In the genomic region with DNA sequence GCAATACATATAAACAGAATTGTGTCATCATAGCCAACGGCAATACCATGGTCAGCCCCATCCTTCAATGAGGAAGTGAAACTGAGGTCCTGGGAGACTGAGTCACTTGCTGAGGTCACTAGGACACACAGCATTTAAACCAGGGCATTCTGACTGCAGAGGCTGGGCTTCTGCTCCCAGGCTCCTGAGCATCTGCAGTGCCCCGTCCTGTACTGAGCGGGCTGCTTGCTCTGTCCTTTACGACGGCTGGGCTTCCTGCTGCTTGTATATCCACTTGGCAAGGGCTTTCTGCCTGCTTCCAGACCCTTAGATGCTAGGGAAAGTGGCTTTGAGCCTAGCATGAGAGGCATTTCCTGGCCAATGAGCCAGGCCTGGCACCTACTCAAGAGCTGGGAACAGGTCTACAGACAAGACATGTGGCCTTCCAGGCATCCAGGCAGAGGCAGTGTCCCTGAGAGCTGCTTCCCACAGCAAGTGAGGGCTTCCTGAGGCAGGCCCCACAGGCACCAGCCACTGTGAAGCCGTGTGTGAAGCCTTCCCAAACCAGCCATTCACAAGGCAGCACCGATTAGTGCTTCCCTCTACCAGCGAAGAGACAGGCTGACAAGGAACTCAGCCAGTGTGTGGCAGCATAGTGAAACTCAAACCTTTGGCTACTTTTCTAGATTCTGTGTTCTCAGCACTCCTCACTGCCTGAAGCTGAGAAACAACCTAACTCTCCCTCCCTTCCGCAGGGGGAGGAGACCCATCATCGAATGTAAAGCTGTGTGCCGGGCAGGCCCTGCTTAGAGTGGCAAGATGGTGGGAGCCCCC, we compare ENCODE assay signal across 8 mouse cellular contexts. TPM values are rescaled to one million over a fixed set of nuclear protein-coding genes. Genes with fewer than 3 reads are reported as not detected.
DNase-seq lines count a peak whose midpoint lies in the region; ATAC-seq and TF ChIP-seq lines count a peak whose summit lies in the region.

No protein-coding gene starts in this region.

- 0 out of 2 replicates have a peak, but pooled peaks have one; percentile 30 for ATAC-seq in liver, embryonic 13.5 days (ENCODE audit: low read depth)

- H3K9me3 ChIP-seq in embryonic facial prominence, embryonic 10.5 days: no peaks in the 10 kb centered on the region
- no peaks in the 10 kb centered on the region for H3K9me3 ChIP-seq in heart, embryonic 10.5 days
- no peaks in the 10 kb centered on the region for H3K9me3 ChIP-seq in liver, embryonic 13.5 days (replicated peaks)

- peaks cover 24% of the 10 kb centered on the region for H3K36me3 ChIP-seq in embryonic facial prominence, embryonic 10.5 days (replicated peaks)
- H3K36me3 ChIP-seq in heart, embryonic 10.5 days: peaks cover 12% of the 10 kb centered on the region
- peaks cover 3% of the 10 kb centered on the region; the same call in 1 of the 2 replicates for H3K36me3 ChIP-seq in liver, embryonic 13.5 days
- peaks cover 4% of the 10 kb centered on the region for H3K36me3 ChIP-seq in myocyte (ENCODE audit: control insufficient read depth, insufficient read depth)
- peaks cover 11% of the 10 kb centered on the region for H3K36me3 ChIP-seq in thymus, adult 2 months (ENCODE audit: control insufficient read depth, insufficient read depth, low read length)

- TF ChIP-seq CTCF in thymus, adult 2 months (IDR thresholded peaks at IDR 0.05; ENCODE audit: borderline replicate concordance, control insufficient read depth, extremely low read depth, insufficient read depth, low read length, poor library complexity): no peak

- 53% methylated on average over 11 of the region's 11 CpGs for WGBS in embryonic facial prominence, embryonic 10.5 days
- 54% methylated on average over 11 of the region's 11 CpGs for WGBS in heart, embryonic 10.5 days
- 46% methylated on average over 11 of the region's 11 CpGs for WGBS in liver, embryonic 13.5 days (ENCODE audit: insufficient replicate concordance)
- 65% methylated on average over 11 of the region's 11 CpGs for WGBS in thymus, adult 2 months

- no peak for TF ChIP-seq POLR2A in myocyte (IDR thresholded peaks at IDR 0.05; ENCODE audit: insufficient read length, low read depth)
- no peak for TF ChIP-seq POLR2A in thymus, adult 2 months (IDR thresholded peaks at IDR 0.05; ENCODE audit: control insufficient read depth, extremely low read depth, insufficient read depth, low read length, poor library complexity)

- no peak overlapping the region for H3K4me3 ChIP-seq in embryonic facial prominence, embryonic 10.5 days
- no peak overlapping the region for H3K4me3 ChIP-seq in heart, embryonic 10.5 days
- H3K4me3 ChIP-seq in liver, embryonic 13.5 days (replicated peaks): no peak overlapping the region
- H3K4me3 ChIP-seq in myocyte: no peak overlapping the region
- no peak overlapping the region for H3K4me3 ChIP-seq in thymus, adult 2 months (ENCODE audit: control insufficient read depth, insufficient read depth, low read length)

- H3ac ChIP-seq in myocyte (ENCODE audit: control insufficient read depth, insufficient read length): no peak overlapping the region

- H3K79me2 ChIP-seq in myocyte (ENCODE audit: control insufficient read depth, insufficient read depth): no peaks in the 10 kb centered on the region

- no peaks in the 10 kb centered on the region for H3K27me3 ChIP-seq in embryonic facial prominence, embryonic 10.5 days (replicated peaks; ENCODE audit: low read depth, poor library complexity, severe bottlenecking)
- no peaks in the 10 kb centered on the region for H3K27me3 ChIP-seq in heart, embryonic 10.5 days (ENCODE audit: insufficient read depth, poor library complexity, severe bottlenecking)
- H3K27me3 ChIP-seq in liver, embryonic 13.5 days: no peaks in the 10 kb centered on the region
- no peaks in the 10 kb centered on the region for H3K27me3 ChIP-seq in myocyte (ENCODE audit: control insufficient read depth, insufficient read depth, insufficient read length)
- H3K27me3 ChIP-seq in thymus, adult 2 months (ENCODE audit: control insufficient read depth, insufficient read depth, low read length): no peaks in the 10 kb centered on the region

- DNase-seq in right cerebral cortex, adult 18-20 months: peak; percentile 41
- no peak for DNase-seq in right cerebral cortex, postnatal 36 days (ENCODE audit: low spot score in 2 of 2)
- DNase-seq in embryonic facial prominence, embryonic 10.5 days (ENCODE audit: low spot score): peak; percentile 30
- DNase-seq in heart, embryonic 10.5 days (ENCODE audit: low spot score): no peak
- peak; percentile 63 for DNase-seq in kidney, adult 9 months
- DNase-seq in liver, embryonic 13.5 days: no peak
- DNase-seq in thymus, adult 2 months: no peak

- peaks cover 42% of the 10 kb centered on the region for H3K4me1 ChIP-seq in embryonic facial prominence, embryonic 10.5 days
- H3K4me1 ChIP-seq in heart, embryonic 10.5 days: peaks cover 25% of the 10 kb centered on the region
- H3K4me1 ChIP-seq in liver, embryonic 13.5 days (replicated peaks): peaks cover 19% of the 10 kb centered on the region
- no peaks in the 10 kb centered on the region for H3K4me1 ChIP-seq in thymus, adult 2 months (replicated peaks; ENCODE audit: control insufficient read depth, insufficient read depth, low read length)

- no peak overlapping the region for H3K4me2 ChIP-seq in liver, embryonic 13.5 days
- H3K4me2 ChIP-seq in myocyte (ENCODE audit: low read depth): peak overlapping the region; percentile 18

- H3K27ac ChIP-seq in embryonic facial prominence, embryonic 10.5 days (replicated peaks): peak overlapping the region; percentile 78
- H3K27ac ChIP-seq in heart, embryonic 10.5 days: peak overlapping the region; percentile 65
- peak overlapping the region; percentile 44; the same call in 1 of the 2 replicates for H3K27ac ChIP-seq in liver, embryonic 13.5 days
- no peak overlapping the region for H3K27ac ChIP-seq in thymus, adult 2 months (ENCODE audit: control insufficient read depth, insufficient read depth, low read length)

- 0 out of 2 replicates have a peak overlapping the region, but pooled peaks have one; percentile 6 for H3K9ac ChIP-seq in liver, embryonic 13.5 days

TF ChIP-seq in myocyte, 11 proteins besides CTCF, POLR2A, EP300 and RAD21:
- no peak for TF ChIP-seq MYOG (IDR thresholded peaks at IDR 0.05; ENCODE audit: control insufficient read depth in 1 of 3, insufficient read depth in 1 of 3, insufficient read length in 2 of 3, low read depth in 2 of 3)
- no peak for TF ChIP-seq USF1 (IDR thresholded peaks at IDR 0.05; ENCODE audit: low read depth)
- peak; percentile 5 for TF ChIP-seq POLR2AphosphoS2 (IDR thresholded peaks at IDR 0.05; ENCODE audit: insufficient read length, low read depth)

RNA-seq across cellular contexts. Expression of a gene that starts 32.5 kb away (rescaled TPM):
- 31.6 and 37.3 TPM in 2 replicates for polyA plus RNA-seq in embryonic facial prominence, embryonic 10.5 days (2016; fragmentation: Nextera tagmentation; extraction: Ambion mirVana)
- 32.4 and 37.3 TPM in 2 replicates for polyA plus RNA-seq in heart, embryonic 10.5 days (2016; fragmentation: Nextera tagmentation; extraction: Ambion mirVana)
- 16.0 and 16.3 TPM in 2 replicates for polyA plus RNA-seq in liver, embryonic 13.5 days (2015; fragmentation: Nextera tagmentation; extraction: Ambion mirVana)
- 23.6 TPM for polyA plus RNA-seq in myocyte (2012; fragmentation: generic; extraction: Trizol)
- 201 and 214 TPM in 2 replicates for polyA plus RNA-seq in thymus, adult 2 months (2012; rRNA removed)

RNA-seq across cellular contexts. Expression of a gene that starts 45.3 kb away (rescaled TPM):
- 316 and 334 TPM in 2 replicates for polyA plus RNA-seq in embryonic facial prominence, embryonic 10.5 days (2016; fragmentation: Nextera tagmentation; extraction: Ambion mirVana)
- polyA plus RNA-seq in heart, embryonic 10.5 days (2016; fragmentation: Nextera tagmentation; extraction: Ambion mirVana): 122 and 199 TPM in 2 replicates
- polyA plus RNA-seq in liver, embryonic 13.5 days (2015; fragmentation: Nextera tagmentation; extraction: Ambion mirVana): 231 and 240 TPM in 2 replicates
- polyA plus RNA-seq in myocyte (2012; fragmentation: generic; extraction: Trizol): 53.0 TPM
- 269 and 361 TPM in 2 replicates for polyA plus RNA-seq in thymus, adult 2 months (2012; rRNA removed)

Comparison
In these comparisons a context has a peak if more than half of its experiments do, and no peak if none do; other contexts are left out.
1. DNase-seq: peak in right cerebral cortex, adult 18-20 months (single experiment), embryonic facial prominence, embryonic 10.5 days (single experiment) and kidney, adult 9 months (single experiment); none in right cerebral cortex, postnatal 36 days (0 of 2), heart, embryonic 10.5 days (single experiment), liver, embryonic 13.5 days (single experiment) and thymus, adult 2 months (single experiment).